Mouse (Mus musculus) lung, postnatal 0 days (tissue): ENCODE results near the gene Gdpd5.

Experiments used
- CTCF ChIP-seq: IDR thresholded peaks from 2 replicates; pipeline ENCODE4 v1.5.1; 2016; ENCODE audit warnings: antibody characterized with exemption, mild to moderate bottlenecking
- EP300 ChIP-seq: IDR thresholded peaks from 2 replicates; pipeline ENCODE4 v1.6.1; 2016; ENCODE audit warnings: antibody characterized with exemption, mild to moderate bottlenecking, control low read depth

DNA sequence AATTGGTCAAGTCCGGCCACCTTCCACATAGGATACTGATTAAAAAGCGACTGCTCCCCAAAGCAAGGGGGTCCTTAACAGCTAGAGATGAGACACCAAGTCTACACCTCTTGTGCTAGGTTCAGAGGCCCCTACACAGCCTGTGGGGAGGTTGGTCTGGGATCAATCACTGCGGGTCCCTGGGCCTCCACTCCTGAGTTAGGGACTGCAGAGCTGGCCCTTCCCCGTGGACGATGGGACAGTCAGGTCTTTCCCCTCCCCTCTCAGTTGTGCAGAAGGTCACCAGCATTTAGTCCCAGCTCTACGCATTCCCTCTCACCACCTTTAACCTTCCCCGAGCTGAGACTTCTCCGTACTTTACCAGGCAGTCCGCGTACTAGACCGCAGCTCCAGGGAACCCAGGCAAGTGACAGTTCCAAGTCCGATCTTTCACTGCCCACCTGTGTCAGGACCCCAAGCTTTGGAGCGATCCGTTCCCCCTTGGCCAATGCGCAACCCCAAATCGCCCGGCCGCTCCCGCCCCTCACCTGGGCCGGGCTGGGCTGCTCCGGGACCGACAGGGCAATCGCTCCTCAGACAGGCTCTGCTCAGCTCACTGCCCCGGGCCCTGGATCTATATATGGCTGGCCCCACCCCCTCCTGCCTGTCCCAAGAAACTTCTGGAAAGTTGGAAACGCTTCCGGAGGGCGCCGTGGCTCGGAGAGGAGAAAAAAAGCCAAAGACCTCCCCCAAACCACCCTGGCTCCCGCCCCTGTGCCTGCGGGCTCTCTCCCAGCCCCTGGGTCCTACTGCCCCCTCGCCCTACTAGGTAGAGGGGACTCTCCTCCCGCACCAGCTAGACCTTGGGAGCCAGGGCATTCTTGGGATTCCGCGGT lies 28.5 kb upstream of the Gdpd5 start, which contains the start of gene Serpinh1:
- TF ChIP-seq CTCF (no peak; the same call in 1 of the 2 replicates), EP300 (no peak)
